Comparison of ENCODE assay signal across 18 mouse cellular contexts in the genomic region with DNA sequence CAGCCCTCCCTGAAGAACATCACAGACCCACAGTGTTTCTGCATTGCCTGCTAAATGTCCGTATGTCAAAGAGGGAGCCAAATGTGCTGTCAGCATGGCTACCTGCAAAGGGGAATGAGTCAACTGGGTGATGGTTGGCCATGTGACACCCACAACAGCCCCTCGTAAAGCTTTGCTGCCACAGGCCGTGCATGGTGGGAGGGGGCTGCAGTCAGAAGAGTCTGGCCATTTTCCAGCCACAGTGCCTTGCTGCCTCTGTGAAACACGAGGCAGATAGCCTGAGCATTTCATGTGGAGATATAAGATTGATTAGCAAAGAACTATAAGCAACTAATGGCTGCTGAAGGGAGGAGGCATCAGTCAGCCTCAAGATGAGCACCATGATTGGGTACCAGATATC.
DNase-seq lines count a peak whose midpoint lies in the region; ATAC-seq lines count a peak whose summit lies in the region.
"Had no signal": no experiment of that assay in that cellular context is flagged by ENCODE, and none has a peak within 500 bp of the region (broad histone marks: within the 10 kb centered on the region; RNA-seq: fewer than 3 reads in every experiment).

No protein-coding gene starts in this region.

- peaks cover 5% of the 10 kb centered on the region; the same call in 1 of the 2 replicates for H3K4me1 ChIP-seq in forebrain, embryonic 16.5 days (replicated peaks; ENCODE audit: control insufficient read depth, insufficient read depth, low read length)
- H3K4me1 ChIP-seq in forebrain, embryonic 15.5 days: peaks cover 6% of the 10 kb centered on the region
- H3K4me1 ChIP-seq in limb, embryonic 13.5 days: no peaks in the 10 kb centered on the region
- peaks cover 6% of the 10 kb centered on the region for H3K4me1 ChIP-seq in limb, embryonic 10.5 days
- peaks cover 7% of the 10 kb centered on the region; the same call in 1 of the 2 replicates for H3K4me1 ChIP-seq in embryonic facial prominence, embryonic 13.5 days
- H3K4me1 ChIP-seq: midbrain, embryonic 10.5 days; stomach, embryonic 15.5 days had no signal

- H3K9me3 ChIP-seq in forebrain, embryonic 16.5 days (ENCODE audit: control insufficient read depth, low read length): no peaks in the 10 kb centered on the region
- no peaks in the 10 kb centered on the region for H3K9me3 ChIP-seq in forebrain, embryonic 15.5 days
- no peaks in the 10 kb centered on the region for H3K9me3 ChIP-seq in limb, embryonic 13.5 days
- no peaks in the 10 kb centered on the region for H3K9me3 ChIP-seq in limb, embryonic 10.5 days (replicated peaks)
- H3K9me3 ChIP-seq in embryonic facial prominence, embryonic 13.5 days: no peaks in the 10 kb centered on the region
- H3K9me3 ChIP-seq: forebrain, embryonic 12.5 days; midbrain, embryonic 10.5 days; stomach, embryonic 15.5 days had no signal

- H3K4me2 ChIP-seq in forebrain, embryonic 16.5 days (ENCODE audit: low read length): peak overlapping the region; percentile 17; the same call in 1 of the 2 replicates
- H3K4me2 ChIP-seq in forebrain, embryonic 15.5 days (replicated peaks): no peak overlapping the region
- H3K4me2 ChIP-seq in limb, embryonic 13.5 days (replicated peaks): peak overlapping the region; percentile 31; the same call in 1 of the 2 replicates
- H3K4me2 ChIP-seq in embryonic facial prominence, embryonic 13.5 days: peak overlapping the region; percentile 43
- H3K4me2 ChIP-seq: forebrain, embryonic 12.5 days; heart, embryonic 11.5 days; stomach, embryonic 15.5 days had no signal

- WGBS in forebrain, embryonic 16.5 days: 31% methylated on average over 4 of the region's 4 CpGs
- WGBS in forebrain, embryonic 15.5 days: 37% methylated on average over 4 of the region's 4 CpGs
- WGBS in limb, embryonic 13.5 days: 9% methylated on average over 4 of the region's 4 CpGs
- 28% methylated on average over 4 of the region's 4 CpGs for WGBS in limb, embryonic 10.5 days
- WGBS in embryonic facial prominence, embryonic 13.5 days: 27% methylated on average over 4 of the region's 4 CpGs

- no peak overlapping the region for H3K4me3 ChIP-seq in forebrain, embryonic 16.5 days (replicated peaks; ENCODE audit: low read length)
- H3K4me3 ChIP-seq in forebrain, embryonic 15.5 days: no peak overlapping the region
- H3K4me3 ChIP-seq in limb, embryonic 13.5 days: no peak overlapping the region
- no peak overlapping the region for H3K4me3 ChIP-seq in limb, embryonic 10.5 days
- no peak overlapping the region for H3K4me3 ChIP-seq in embryonic facial prominence, embryonic 13.5 days
- H3K4me3 ChIP-seq: forebrain, embryonic 12.5 days; midbrain, embryonic 10.5 days; myocyte; stomach, embryonic 15.5 days had no signal

- H3K9ac ChIP-seq in forebrain, embryonic 16.5 days (replicated peaks; ENCODE audit: low read depth, low read length): no peak overlapping the region
- no peak overlapping the region for H3K9ac ChIP-seq in forebrain, embryonic 15.5 days (replicated peaks)
- no peak overlapping the region for H3K9ac ChIP-seq in limb, embryonic 13.5 days
- H3K9ac ChIP-seq in embryonic facial prominence, embryonic 13.5 days: no peak overlapping the region
- H3K9ac ChIP-seq: forebrain, embryonic 12.5 days; stomach, embryonic 15.5 days had no signal

- no peaks in the 10 kb centered on the region for H3K36me3 ChIP-seq in forebrain, embryonic 16.5 days (ENCODE audit: control insufficient read depth, insufficient read depth)
- H3K36me3 ChIP-seq in forebrain, embryonic 15.5 days: no peaks in the 10 kb centered on the region
- no peaks in the 10 kb centered on the region for H3K36me3 ChIP-seq in limb, embryonic 13.5 days
- no peaks in the 10 kb centered on the region for H3K36me3 ChIP-seq in limb, embryonic 10.5 days
- no peaks in the 10 kb centered on the region for H3K36me3 ChIP-seq in embryonic facial prominence, embryonic 13.5 days
- H3K36me3 ChIP-seq: forebrain, embryonic 12.5 days; midbrain, embryonic 10.5 days; stomach, embryonic 15.5 days had no signal

- H3K27ac ChIP-seq in forebrain, embryonic 16.5 days (ENCODE audit: low read length): no peak overlapping the region
- H3K27ac ChIP-seq in forebrain, embryonic 15.5 days (replicated peaks): no peak overlapping the region; the same call in 1 of the 2 replicates
- no peak overlapping the region for H3K27ac ChIP-seq in limb, embryonic 13.5 days
- H3K27ac ChIP-seq in limb, embryonic 10.5 days: no peak overlapping the region
- no peak overlapping the region for H3K27ac ChIP-seq in embryonic facial prominence, embryonic 13.5 days
- H3K27ac ChIP-seq: forebrain, embryonic 12.5 days; midbrain, embryonic 10.5 days; stomach, embryonic 15.5 days had no signal

- H3K27me3 ChIP-seq in forebrain, embryonic 16.5 days (replicated peaks; ENCODE audit: control insufficient read depth, insufficient read depth, low read length): no peaks in the 10 kb centered on the region
- no peaks in the 10 kb centered on the region for H3K27me3 ChIP-seq in forebrain, embryonic 15.5 days
- H3K27me3 ChIP-seq in limb, embryonic 13.5 days: peaks cover 10% of the 10 kb centered on the region
- H3K27me3 ChIP-seq in limb, embryonic 10.5 days (ENCODE audit: low read depth, poor library complexity, severe bottlenecking): 0 out of 2 replicates have a peak, but pooled peaks cover 5% of the 10 kb centered on the region
- peaks cover 5% of the 10 kb centered on the region; the same call in 1 of the 2 replicates for H3K27me3 ChIP-seq in embryonic facial prominence, embryonic 13.5 days
- H3K27me3 ChIP-seq: forebrain, embryonic 12.5 days; stomach, embryonic 15.5 days had no signal

- no peak for ATAC-seq in forebrain, embryonic 16.5 days
- no peak for ATAC-seq in forebrain, embryonic 15.5 days (replicated peaks)
- ATAC-seq in limb, embryonic 13.5 days (ENCODE audit: low FRiP score, low read depth): no peak
- ATAC-seq in embryonic facial prominence, embryonic 13.5 days (ENCODE audit: insufficient number of reproducible peaks, insufficient read depth, low FRiP score, low TSS enrichment, low read depth): no peak

- no peak for DNase-seq in limb, embryonic 10.5 days (ENCODE audit: low spot score)
- peak; percentile 14 to 21 for DNase-seq in layer of hippocampus, postnatal 36 days
- no peak for DNase-seq in ovary, postnatal 14 days (ENCODE audit: low spot score)
- DNase-seq: adrenal gland, postnatal 25 days; cerebellum, adult 8-10 months; heart, postnatal 14 days; kidney, adult 8-10 months; kidney, postnatal 25 days; lung, adult 18-20 months had no signal

Comparison
In these comparisons a context has a peak if more than half of its experiments do, and no peak if none do; other contexts are left out.
1. DNase-seq: peak in layer of hippocampus, postnatal 36 days (2 of 2); none in limb, embryonic 10.5 days (single experiment) and ovary, postnatal 14 days (single experiment).